Mouse (Mus musculus): ENCODE data around the gene Btg1.

Gene Btg1

GRCm38 (mm10) chr10:96616709-96617116, at the start of gene Btg1:
Gene Btg1 (plus strand): TSS chr10:96617006.
- DNase-seq = peak; percentile 100

GRCm38 (mm10) chr10:96569469-96569868, 47.3 kb upstream of the Btg1 start:
- no peak for DNase-seq

- peak; percentile 21 for DNase-seq
Measured at GRCm38 (mm10) chr10:96571176-96571575, 45.6 kb upstream of the Btg1 start.

- DNase-seq = no peak
Measured at GRCm38 (mm10) chr10:96574786-96575185, 42.0 kb upstream of the Btg1 start.

GRCm38 (mm10) chr10:96575338-96575737, 41.5 kb upstream of the Btg1 start:
- no peak for DNase-seq

GRCm38 (mm10) chr10:96578924-96579323, 37.9 kb upstream of the Btg1 start:
- no peak for DNase-seq

- no peak for DNase-seq
Measured at GRCm38 (mm10) chr10:96579436-96579835, 37.4 kb upstream of the Btg1 start.

GRCm38 (mm10) chr10:96580246-96580645, 36.6 kb upstream of the Btg1 start:
- no peak for DNase-seq

GRCm38 (mm10) chr10:96581232-96581631, 35.6 kb upstream of the Btg1 start:
- DNase-seq = no peak

- no peak for DNase-seq
Measured at GRCm38 (mm10) chr10:96586191-96586880, 30.5 kb upstream of the Btg1 start.

GRCm38 (mm10) chr10:96586881-96587217, 30.0 kb upstream of the Btg1 start:
- no peak for DNase-seq

GRCm38 (mm10) chr10:96588233-96588632, 28.6 kb upstream of the Btg1 start:
- no peak for DNase-seq

GRCm38 (mm10) chr10:96589781-96590180, 27.0 kb upstream of the Btg1 start:
- DNase-seq = no peak

- no peak for DNase-seq
Measured at GRCm38 (mm10) chr10:96592089-96592488, 24.7 kb upstream of the Btg1 start.

GRCm38 (mm10) chr10:96595435-96596132, 21.2 kb upstream of the Btg1 start:
- DNase-seq = no peak

GRCm38 (mm10) chr10:96596411-96596810, 20.4 kb upstream of the Btg1 start:
- DNase-seq = no peak

- no peak for DNase-seq
Measured at GRCm38 (mm10) chr10:96599641-96600040, 17.2 kb upstream of the Btg1 start.

- DNase-seq = no peak
Measured at GRCm38 (mm10) chr10:96601670-96602069, 15.1 kb upstream of the Btg1 start.

GRCm38 (mm10) chr10:96602339-96602738, 14.5 kb upstream of the Btg1 start:
- no peak for DNase-seq

GRCm38 (mm10) chr10:96605168-96605567, 11.6 kb upstream of the Btg1 start:
- DNase-seq = no peak

- DNase-seq = no peak
Measured at GRCm38 (mm10) chr10:96605856-96606255, 10.9 kb upstream of the Btg1 start.

- DNase-seq = no peak
Measured at GRCm38 (mm10) chr10:96607617-96608185, 9.1 kb upstream of the Btg1 start.

- no peak for DNase-seq
Measured at GRCm38 (mm10) chr10:96609356-96610345, 7.2 kb upstream of the Btg1 start.
